Mouse (Mus musculus) gastrocnemius, adult 18-20 months (tissue): ENCODE data around the gene Olfr532. TPM values are rescaled to one million over a fixed set of nuclear protein-coding genes. Genes with fewer than 3 reads are reported as not detected.
"Not testable (repeated sequence)": the region's sequence is repeated elsewhere in the genome, so short reads cannot be mapped to it uniquely, and the experiment has no call there.

Experiments used
- DNase-seq: peaks from one replicate; pipeline ENCODE4 v3.0.0; 2021; ENCODE audit warnings: low spot score
- long read RNA-seq, 2 experiments: library from polyadenylated mRNA; stranded (forward); transcript quantifications; one replicate each; pipeline ENCODE4 v2.0.0; 2021
- total RNA-seq, 2 experiments: library from RNA; stranded (reverse); gene quantifications; 2 replicates each; pipeline ENCODE4 v1.2.3; 2021

Gene Olfr532
- not detected for total RNA-seq
- long read RNA-seq, experiment 1 = 0 reads
- long read RNA-seq, experiment 2 = 0 reads

DNA sequence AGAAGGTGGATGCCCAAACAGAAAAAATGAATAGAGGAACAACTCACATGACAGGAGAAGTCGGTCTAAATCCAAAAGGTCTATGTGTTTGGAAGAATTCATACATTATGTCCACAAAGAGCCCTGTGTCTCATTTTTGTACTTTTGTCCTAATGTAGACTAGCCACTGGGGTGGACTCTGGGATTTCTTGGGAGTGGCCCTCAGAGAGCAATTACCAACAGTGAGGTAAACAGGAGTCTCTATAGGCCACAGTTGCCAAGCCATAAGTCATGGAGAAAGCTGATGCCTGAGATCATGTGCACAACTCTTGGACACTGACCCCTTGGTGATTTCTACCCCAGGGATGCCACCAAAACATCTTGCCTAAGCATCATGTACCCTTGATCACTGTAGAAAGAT, at the start of gene Olfr532:
Gene Olfr532 (minus strand): TSS at position 101 of the 400 bp plus-strand sequence.
- DNase-seq = no peak

DNA sequence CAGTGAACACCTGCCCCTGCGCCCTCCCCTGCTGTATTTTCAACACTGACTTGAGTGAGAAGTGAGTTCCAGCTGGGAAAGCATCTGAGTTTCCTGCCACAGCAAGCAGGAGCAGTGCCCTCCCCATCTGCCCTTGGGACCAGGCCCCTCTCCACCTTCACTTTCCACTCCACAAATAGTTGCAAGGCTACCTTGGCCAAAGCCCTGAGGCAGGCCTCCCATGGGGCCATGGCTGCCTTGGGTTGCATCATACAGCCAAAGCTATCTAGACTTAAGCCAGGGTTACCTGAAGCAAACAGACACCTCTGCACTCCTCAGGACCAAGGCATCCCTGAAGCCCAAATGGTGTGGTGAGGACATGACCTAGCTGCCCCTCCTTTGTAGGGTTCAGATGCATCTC, 41.6 kb upstream of the Olfr532 start, which contains the start of gene Olfr533:
Gene Olfr533 (plus strand): TSS at position 301 of the 400 bp plus-strand sequence.
- DNase-seq = not testable (repeated sequence)

DNA sequence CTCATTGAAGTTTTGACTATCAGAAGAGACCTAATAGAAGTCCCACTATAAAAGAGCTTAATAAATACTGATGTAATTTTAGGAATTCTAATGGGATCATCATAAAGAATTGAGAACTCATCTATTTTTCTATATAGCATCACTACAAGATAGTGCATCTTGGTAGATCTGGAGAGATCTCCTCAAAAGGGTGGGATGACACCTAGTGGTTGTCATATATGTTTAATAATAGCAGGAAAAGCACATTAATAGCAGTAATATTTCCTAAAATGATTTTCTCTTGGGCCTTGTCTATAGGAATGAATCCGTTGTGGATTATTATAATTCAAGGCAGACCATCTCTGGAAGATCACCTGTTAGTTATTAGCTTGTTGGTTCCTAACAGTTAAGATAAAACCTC, 21.7 kb upstream of the Olfr532 start:
- no peak for DNase-seq

DNA sequence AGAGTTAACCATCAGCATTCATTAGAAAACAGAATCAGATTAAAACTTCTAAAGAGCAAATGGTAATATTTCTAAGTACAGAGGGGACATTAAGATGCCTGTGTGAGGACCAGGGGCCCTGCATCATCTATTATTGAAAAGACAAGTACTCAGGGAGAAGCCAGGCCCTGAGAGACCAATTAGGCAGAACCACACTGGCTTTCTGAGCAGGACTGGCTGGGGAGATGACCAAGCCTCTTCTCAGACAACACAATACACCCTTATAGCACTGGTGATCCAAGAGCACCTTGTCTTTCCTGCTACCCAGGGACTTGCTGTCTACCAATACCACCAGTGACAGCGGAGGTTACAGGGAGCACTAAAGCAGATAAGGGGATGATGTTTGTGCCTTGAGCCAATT, 18.6 kb downstream of the Olfr532 start, which contains the start of gene Olfr531:
Gene Olfr531 (minus strand): TSS at position 101 of the 400 bp plus-strand sequence.
- DNase-seq = no peak

DNA sequence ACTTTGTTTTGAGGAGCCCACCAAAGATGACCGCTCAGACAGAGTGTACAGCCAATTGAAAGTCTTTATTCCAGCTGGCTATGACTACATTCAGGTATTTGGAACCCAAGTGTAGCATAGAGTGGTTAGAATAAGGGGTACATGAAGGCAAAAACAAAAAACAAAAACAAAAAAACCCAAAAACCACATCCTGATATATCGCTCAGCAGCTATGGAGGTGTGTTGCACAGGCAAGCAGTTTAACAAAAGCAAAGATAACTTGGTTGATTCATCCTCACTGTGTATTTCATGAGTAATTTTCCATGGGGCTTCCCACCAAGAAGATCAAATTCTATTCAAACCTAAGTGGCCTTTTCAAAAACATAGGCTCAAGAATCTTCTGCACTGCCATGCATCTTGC, 44.5 kb downstream of the Olfr532 start:
- no peak for DNase-seq

DNA sequence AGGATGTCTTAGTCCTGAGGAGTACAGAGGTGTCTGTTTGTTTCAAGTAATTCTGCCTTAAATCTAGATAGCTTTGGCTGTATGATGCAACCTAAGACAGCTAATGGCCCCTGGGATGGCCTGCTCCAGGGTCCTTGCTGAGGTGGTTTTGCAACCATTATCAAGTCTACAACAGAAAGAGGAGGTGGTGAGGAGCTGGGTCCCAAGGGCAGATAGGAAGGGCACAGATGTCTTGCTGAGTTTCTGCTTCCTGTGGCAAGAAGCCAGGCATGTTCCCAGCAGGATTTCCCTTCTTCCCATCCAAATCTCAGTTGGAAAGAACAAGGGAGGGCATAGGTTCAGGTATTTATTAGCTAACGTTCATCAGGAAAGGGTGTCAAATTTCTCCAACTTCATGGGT, 45.2 kb downstream of the Olfr532 start, which contains the start of gene Olfr530:
Gene Olfr530 (minus strand): TSS at position 101 of the 400 bp plus-strand sequence.
- DNase-seq = no peak

DNA sequence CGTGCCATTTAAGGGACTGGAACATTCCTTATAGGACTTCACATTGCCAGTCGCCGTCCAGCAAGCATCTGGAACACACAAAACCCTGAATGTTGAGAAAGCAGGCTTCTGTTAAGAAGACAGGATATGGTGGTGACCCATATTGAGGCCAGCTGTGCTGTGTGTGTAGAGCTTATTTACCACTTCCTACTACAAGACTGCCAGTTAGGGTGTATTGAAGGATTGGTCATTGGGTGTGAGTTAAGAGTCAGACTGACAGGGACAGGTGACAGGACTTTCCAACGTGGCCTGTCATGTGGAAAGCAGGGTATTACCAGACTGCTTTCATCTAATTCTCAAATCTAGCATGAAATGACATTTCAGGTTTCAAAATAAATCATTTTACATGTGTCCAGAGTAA, 47.1 kb downstream of the Olfr532 start:
- DNase-seq = no peak

Other genes starting within 250 kb of the Olfr532 start
- not detected for gene Olfr523, start 248.4 kb downstream of the Olfr532 start, total RNA-seq
- not detected for gene Olfr524, start 215.7 kb downstream of the Olfr532 start, total RNA-seq
- not detected for gene Cd163l1, start 203.4 kb downstream of the Olfr532 start, total RNA-seq
- gene 5830411N06Rik, start 174.4 kb downstream of the Olfr532 start, total RNA-seq = not detected
- not detected for gene Olfr525, start 100.8 kb downstream of the Olfr532 start, total RNA-seq
- not detected for gene Olfr527, start 87.6 kb downstream of the Olfr532 start, total RNA-seq
- gene Olfr60, start 60.0 kb downstream of the Olfr532 start, total RNA-seq = not detected
- not detected for gene Olfr530, start 45.3 kb downstream of the Olfr532 start, total RNA-seq
- not detected for gene Olfr531, start 18.7 kb downstream of the Olfr532 start, total RNA-seq
- gene Olfr533, start 41.7 kb upstream of the Olfr532 start, total RNA-seq = not detected
- gene Olfr535, start 62.6 kb upstream of the Olfr532 start, total RNA-seq = not detected
- not detected for gene Olfr536, start 85.8 kb upstream of the Olfr532 start, total RNA-seq
- not detected for gene Olfr538, start 146.2 kb upstream of the Olfr532 start, total RNA-seq
- gene Olfr46, start 179.6 kb upstream of the Olfr532 start, total RNA-seq = not detected
- not detected for gene Olfr61, start 207.3 kb upstream of the Olfr532 start, total RNA-seq
- not detected for gene Olfr53, start 224.8 kb upstream of the Olfr532 start, total RNA-seq
- gene Olfr539, start 238.3 kb upstream of the Olfr532 start, total RNA-seq = not detected